In genomic region chrX:155623701-155624281, GRCm38 (mm10) we compare ENCODE assay signal across 8 mouse cellular contexts. TPM values are rescaled to one million over a fixed set of nuclear protein-coding genes. Genes with fewer than 3 reads are reported as not detected.
A peak's percentile ranks its signal among the peaks of the same experiment; 100 is the strongest.
DNase-seq lines count a peak whose midpoint lies in the region; ATAC-seq and TF ChIP-seq lines count a peak whose summit lies in the region.

Ptchd1 (minus strand) TSS chrX:155623814.

- no peak within 1 kb of the TSS for H3K27ac ChIP-seq in kidney, embryonic 14.5 days (ENCODE audit: low read depth, low read length)
- H3K27ac ChIP-seq in forebrain, embryonic 13.5 days = no peak within 1 kb of the TSS

- TF ChIP-seq POLR2A in myocyte (IDR thresholded peaks at IDR 0.05; ENCODE audit: insufficient read length, low read depth) = no peak

- 0 out of 2 replicates have a peak within 1 kb of the TSS, but pooled peaks have one; percentile 13 for H3K9ac ChIP-seq in kidney, embryonic 14.5 days (ENCODE audit: low read depth, low read length)
- H3K9ac ChIP-seq in forebrain, embryonic 13.5 days = peak within 1 kb of the TSS; percentile 54

- H3K79me2 ChIP-seq in myocyte (ENCODE audit: control insufficient read depth, insufficient read depth) = no peaks in the 10 kb centered on the region

- DNase-seq in kidney, adult 18-20 months = no peak
- peak; percentile 13 to 15 for DNase-seq in left cerebral cortex, adult 8-10 months (ENCODE audit: low spot score in 2 of 2)
- no peak for DNase-seq in B cell, adult 2 months
- DNase-seq in spleen, postnatal 14 days (ENCODE audit: low spot score in 2 of 2) = no peak

- H3K36me3 ChIP-seq in kidney, embryonic 14.5 days (ENCODE audit: control insufficient read depth, insufficient read depth, low read length) = no peaks in the 10 kb centered on the region
- no peaks in the 10 kb centered on the region for H3K36me3 ChIP-seq in forebrain, embryonic 13.5 days (ENCODE audit: poor library complexity, severe bottlenecking)
- no peaks in the 10 kb centered on the region for H3K36me3 ChIP-seq in myocyte (ENCODE audit: control insufficient read depth, insufficient read depth)

- peak; percentile 80 for ATAC-seq in kidney, embryonic 14.5 days (ENCODE audit: low FRiP score, low TSS enrichment)
- peak; percentile 61 for ATAC-seq in cerebellum, adult (ENCODE audit: insufficient number of reproducible peaks, low FRiP score, low TSS enrichment)
- ATAC-seq in forebrain, embryonic 13.5 days = peak; percentile 83

- peak within 1 kb of the TSS; percentile 88 for H3K4me2 ChIP-seq in kidney, embryonic 14.5 days (replicated peaks; ENCODE audit: low read depth, low read length)
- H3K4me2 ChIP-seq in forebrain, embryonic 13.5 days = peak within 1 kb of the TSS; percentile 75
- peak within 1 kb of the TSS; percentile 85 for H3K4me2 ChIP-seq in myocyte (ENCODE audit: low read depth)

- H3ac ChIP-seq in myocyte (ENCODE audit: control insufficient read depth, insufficient read length) = no peak within 1 kb of the TSS

- WGBS in kidney, embryonic 14.5 days = 34% methylated on average over 22 of the region's 34 CpGs
- WGBS in forebrain, embryonic 13.5 days = 19% methylated on average over 20 of the region's 34 CpGs

- no peaks in the 10 kb centered on the region for H3K4me1 ChIP-seq in kidney, embryonic 14.5 days (ENCODE audit: control insufficient read depth, insufficient read depth, low read length)
- H3K4me1 ChIP-seq in forebrain, embryonic 13.5 days = no peaks in the 10 kb centered on the region

- H3K9me3 ChIP-seq in kidney, embryonic 14.5 days (ENCODE audit: control insufficient read depth, low read length) = no peaks in the 10 kb centered on the region
- H3K9me3 ChIP-seq in forebrain, embryonic 13.5 days (replicated peaks) = no peaks in the 10 kb centered on the region

- peak within 1 kb of the TSS; percentile 43 for H3K4me3 ChIP-seq in kidney, embryonic 14.5 days (ENCODE audit: low read length)
- H3K4me3 ChIP-seq in forebrain, embryonic 13.5 days = peak within 1 kb of the TSS; percentile 48
- H3K4me3 ChIP-seq in myocyte = peak within 1 kb of the TSS; percentile 10

- peaks cover 16% of the 10 kb centered on the region for H3K27me3 ChIP-seq in kidney, embryonic 14.5 days (ENCODE audit: control insufficient read depth, insufficient read depth, low read length)
- peaks cover 25% of the 10 kb centered on the region for H3K27me3 ChIP-seq in forebrain, embryonic 13.5 days
- H3K27me3 ChIP-seq in myocyte (ENCODE audit: control insufficient read depth, insufficient read depth, insufficient read length) = peaks cover 8% of the 10 kb centered on the region

TF ChIP-seq in myocyte, 11 proteins besides CTCF, POLR2A, EP300 and RAD21:
- no peak for TF ChIP-seq CEBPB (IDR thresholded peaks at IDR 0.05; ENCODE audit: insufficient read depth, poor library complexity, severe bottlenecking)
- TF ChIP-seq MYOG (IDR thresholded peaks at IDR 0.05; ENCODE audit: control insufficient read depth in 1 of 3, insufficient read depth in 1 of 3, insufficient read length in 2 of 3, low read depth in 2 of 3) = no peak
- TF ChIP-seq REST (IDR thresholded peaks at IDR 0.05; ENCODE audit: insufficient read depth, insufficient read length) = no peak
- no peak for TF ChIP-seq MAX (IDR thresholded peaks at IDR 0.05; ENCODE audit: low read depth)
- no peak for TF ChIP-seq SRF (IDR thresholded peaks at IDR 0.05; ENCODE audit: control insufficient read depth, insufficient read length, low read depth)
- TF ChIP-seq E2F4 (IDR thresholded peaks at IDR 0.05; ENCODE audit: insufficient read depth) = no peak
- TF ChIP-seq MYOD1 (IDR thresholded peaks at IDR 0.05; ENCODE audit: control insufficient read depth in 1 of 3, insufficient read length in 2 of 3, low read depth in 2 of 3) = no peak
- no peak for TF ChIP-seq TCF3 (IDR thresholded peaks at IDR 0.05; ENCODE audit: insufficient read length, low read depth)
- TF ChIP-seq USF1 (IDR thresholded peaks at IDR 0.05; ENCODE audit: low read depth) = no peak
- TF ChIP-seq POLR2AphosphoS2 (IDR thresholded peaks at IDR 0.05; ENCODE audit: insufficient read length, low read depth) = no peak
- no peak for TF ChIP-seq TCF12 (IDR thresholded peaks at IDR 0.05; ENCODE audit: insufficient read depth, poor library complexity, severe bottlenecking)

RNA-seq across cellular contexts. Expression of gene Ptchd1, which starts in this region (rescaled TPM):
- 1.0 and 1.3 TPM in 2 replicates for polyA plus RNA-seq in kidney, embryonic 14.5 days (2014; fragmentation: Nextera tagmentation; extraction: Ambion mirVana)
- polyA plus RNA-seq in forebrain, embryonic 13.5 days (2015; fragmentation: Nextera tagmentation; extraction: Ambion mirVana) = 1.4 and 1.6 TPM in 2 replicates
- 10 to 100 TPM; 16.8 to 21.3 (median 20.4) TPM for total RNA-seq in left cerebral cortex, adult 8-10 months (2022)
- 0.08 TPM for polyA plus RNA-seq in myocyte (2012; fragmentation: generic; extraction: Trizol)

Comparison
In these comparisons a context has a peak if more than half of its experiments do, and no peak if none do; other contexts are left out.
1. DNase-seq: peak in left cerebral cortex, adult 8-10 months (2 of 2); none in kidney, adult 18-20 months (single experiment), B cell, adult 2 months (0 of 2) and spleen, postnatal 14 days (0 of 2).
2. Peak in every context shown above with its lines, with median percentiles within 50 percentile points of each other: ATAC-seq, H3K4me2 ChIP-seq and H3K4me3 ChIP-seq.